In the genomic region with DNA sequence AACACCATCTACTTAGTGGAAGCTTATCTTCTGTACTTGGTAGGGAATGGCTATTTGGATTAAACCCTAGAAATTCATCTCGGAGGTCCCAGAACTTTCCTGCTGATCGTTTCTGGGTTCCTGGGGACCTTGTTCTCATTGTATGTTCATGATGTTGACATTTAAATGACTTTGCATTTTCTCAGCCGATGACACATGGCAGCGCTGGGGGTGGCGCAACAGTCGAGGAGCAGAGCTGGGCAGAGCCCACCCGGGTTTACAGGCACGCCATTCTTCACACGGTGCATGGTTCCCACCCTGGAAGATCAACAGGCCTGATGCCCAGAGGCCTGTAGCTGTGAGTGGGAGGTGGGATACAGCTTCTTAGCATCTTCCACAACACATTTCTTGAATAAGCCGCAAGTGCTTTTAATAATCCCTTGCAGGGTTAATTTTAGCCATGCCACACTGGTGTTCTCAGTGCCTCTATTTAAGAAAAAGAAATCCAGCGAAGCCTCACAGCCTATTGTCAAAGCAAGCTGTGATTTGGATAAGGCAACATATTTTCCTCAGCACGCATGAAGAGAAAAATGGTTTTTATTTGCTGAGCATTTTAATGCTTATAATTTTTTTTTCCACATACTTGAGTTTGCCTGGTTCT, we compare ENCODE assay signal across 9 mouse cellular contexts. TPM values are rescaled to one million over a fixed set of nuclear protein-coding genes. Genes with fewer than 3 reads are reported as not detected.
DNase-seq lines count a peak whose midpoint lies in the region; ATAC-seq and TF ChIP-seq lines count a peak whose summit lies in the region.
"Had no signal": no experiment of that assay in that cellular context is flagged by ENCODE, and none has a peak within 500 bp of the region (broad histone marks: within the 10 kb centered on the region; RNA-seq: fewer than 3 reads in every experiment).

No protein-coding gene starts in this region.

- DNase-seq in kidney, adult 18-20 months, result no peak
- DNase-seq: thymus, adult 2 months had no signal

- peaks cover 54% of the 10 kb centered on the region for H3K4me1 ChIP-seq in forebrain, embryonic 13.5 days
- peaks cover 28% of the 10 kb centered on the region for H3K4me1 ChIP-seq in forebrain, embryonic 16.5 days (replicated peaks; ENCODE audit: control insufficient read depth, insufficient read depth, low read length)
- H3K4me1 ChIP-seq in kidney, embryonic 15.5 days, result peaks cover 50% of the 10 kb centered on the region
- peaks cover 43% of the 10 kb centered on the region for H3K4me1 ChIP-seq in bone marrow macrophage, adult 2 months (ENCODE audit: control insufficient read depth, insufficient read depth, low read length)
- H3K4me1 ChIP-seq in limb, embryonic 12.5 days (replicated peaks), result peaks cover 82% of the 10 kb centered on the region

- no peak overlapping the region for H3K4me3 ChIP-seq in forebrain, embryonic 13.5 days
- no peak overlapping the region for H3K4me3 ChIP-seq in forebrain, embryonic 16.5 days (replicated peaks; ENCODE audit: low read length)
- H3K4me3 ChIP-seq in kidney, embryonic 15.5 days (replicated peaks), result no peak overlapping the region
- no peak overlapping the region for H3K4me3 ChIP-seq in bone marrow macrophage, adult 2 months (ENCODE audit: insufficient read depth, low read length)
- H3K4me3 ChIP-seq in limb, embryonic 12.5 days (replicated peaks), result no peak overlapping the region

- ATAC-seq in forebrain, embryonic 13.5 days, result no peak
- ATAC-seq in forebrain, embryonic 16.5 days, result no peak
- ATAC-seq in kidney, embryonic 15.5 days (replicated peaks; ENCODE audit: low FRiP score), result no peak
- no peak for ATAC-seq in limb, embryonic 12.5 days (ENCODE audit: insufficient number of reproducible peaks, insufficient read depth, low FRiP score, low TSS enrichment, low read depth)
- no peak for ATAC-seq in CD4-positive, CD25-positive, alpha-beta regulatory T cell, adult 4 months
- no peak for ATAC-seq in megakaryocyte-erythroid progenitor cell, adult 5-6 weeks (replicated peaks; ENCODE audit: low FRiP score, low TSS enrichment, poor library complexity, severe bottlenecking)

- peak overlapping the region; percentile 22 for H3K27ac ChIP-seq in forebrain, embryonic 13.5 days
- no peak overlapping the region; the same call in 1 of the 2 replicates for H3K27ac ChIP-seq in forebrain, embryonic 16.5 days (ENCODE audit: low read length)
- peak overlapping the region; percentile 30 for H3K27ac ChIP-seq in kidney, embryonic 15.5 days
- peak overlapping the region; percentile 72 for H3K27ac ChIP-seq in bone marrow macrophage, adult 2 months (ENCODE audit: insufficient read depth, low read depth, low read length)
- peak overlapping the region; percentile 87 for H3K27ac ChIP-seq in limb, embryonic 12.5 days

- no peaks in the 10 kb centered on the region for H3K9me3 ChIP-seq in forebrain, embryonic 13.5 days (replicated peaks)
- no peaks in the 10 kb centered on the region for H3K9me3 ChIP-seq in forebrain, embryonic 16.5 days (ENCODE audit: control insufficient read depth, low read length)
- no peaks in the 10 kb centered on the region for H3K9me3 ChIP-seq in kidney, embryonic 15.5 days (replicated peaks)
- no peaks in the 10 kb centered on the region for H3K9me3 ChIP-seq in limb, embryonic 12.5 days

- H3K36me3 ChIP-seq in forebrain, embryonic 13.5 days (ENCODE audit: poor library complexity, severe bottlenecking), result peaks cover 20% of the 10 kb centered on the region
- H3K36me3 ChIP-seq in forebrain, embryonic 16.5 days (ENCODE audit: control insufficient read depth, insufficient read depth), result no peaks in the 10 kb centered on the region; the same call in 1 of the 2 replicates
- peaks cover 30% of the 10 kb centered on the region for H3K36me3 ChIP-seq in kidney, embryonic 15.5 days
- H3K36me3 ChIP-seq in limb, embryonic 12.5 days, result peaks cover 29% of the 10 kb centered on the region

- H3K27me3 ChIP-seq in forebrain, embryonic 13.5 days, result no peaks in the 10 kb centered on the region
- H3K27me3 ChIP-seq in forebrain, embryonic 16.5 days (replicated peaks; ENCODE audit: control insufficient read depth, insufficient read depth, low read length), result no peaks in the 10 kb centered on the region
- peaks cover 3% of the 10 kb centered on the region; the same call in 1 of the 2 replicates for H3K27me3 ChIP-seq in kidney, embryonic 15.5 days
- no peaks in the 10 kb centered on the region for H3K27me3 ChIP-seq in limb, embryonic 12.5 days

- no peak for TF ChIP-seq POLR2A in bone marrow macrophage, adult 2 months (IDR thresholded peaks at IDR 0.05; ENCODE audit: borderline replicate concordance, low read depth, low read length)

- 73% methylated on average over 12 of the region's 12 CpGs for WGBS in forebrain, embryonic 13.5 days
- 53% methylated on average over 12 of the region's 12 CpGs for WGBS in forebrain, embryonic 16.5 days
- 84% methylated on average over 12 of the region's 12 CpGs for WGBS in kidney, embryonic 15.5 days
- WGBS in limb, embryonic 12.5 days, result 76% methylated on average over 12 of the region's 12 CpGs

- no peak for TF ChIP-seq CTCF in bone marrow macrophage, adult 2 months (IDR thresholded peaks at IDR 0.05; ENCODE audit: low read depth, low read length)

- H3K9ac ChIP-seq in forebrain, embryonic 13.5 days, result no peak overlapping the region
- no peak overlapping the region for H3K9ac ChIP-seq in forebrain, embryonic 16.5 days (replicated peaks; ENCODE audit: low read depth, low read length)
- H3K9ac ChIP-seq in kidney, embryonic 15.5 days, result no peak overlapping the region
- no peak overlapping the region for H3K9ac ChIP-seq in limb, embryonic 12.5 days (replicated peaks)

- H3K4me2 ChIP-seq in forebrain, embryonic 13.5 days, result no peak overlapping the region
- no peak overlapping the region for H3K4me2 ChIP-seq in forebrain, embryonic 16.5 days (ENCODE audit: low read length)
- no peak overlapping the region for H3K4me2 ChIP-seq in kidney, embryonic 15.5 days
- no peak overlapping the region for H3K4me2 ChIP-seq in limb, embryonic 12.5 days

RNA-seq across cellular contexts. Expression of a gene that starts 54.6 kb away (rescaled TPM):
- polyA plus RNA-seq in forebrain, embryonic 13.5 days (2015; fragmentation: Nextera tagmentation; extraction: Ambion mirVana), result 18.6 and 19.9 TPM in 2 replicates
- 14.6 and 19.5 TPM in 2 replicates for polyA plus RNA-seq in forebrain, embryonic 16.5 days (2015; fragmentation: Nextera tagmentation; extraction: Ambion mirVana)
- 33.1 and 33.8 TPM in 2 replicates for polyA plus RNA-seq in kidney, embryonic 15.5 days (2015; fragmentation: Nextera tagmentation; extraction: Ambion mirVana)
- 69.2 and 82.2 TPM in 2 replicates for polyA plus RNA-seq in bone marrow macrophage, adult 2 months (2012; ENCODE audit: insufficient read depth, insufficient read length, missing spikeins)
- polyA plus RNA-seq in limb, embryonic 12.5 days (2016; fragmentation: Nextera tagmentation; extraction: Ambion mirVana), result 35.7 and 41.6 TPM in 2 replicates
- polyA plus RNA-seq in CD4-positive, CD25-positive, alpha-beta regulatory T cell, adult 4 months (2017; shearing (Covaris generic)), result 10 to 100 TPM; 13.9 to 18.8 TPM
- total RNA-seq in megakaryocyte-erythroid progenitor cell, adult 5-6 weeks (2014; fragmentation: Nextera tagmentation), result 36.0 and 55.9 TPM in 2 replicates
- total RNA-seq in megakaryocyte-erythroid progenitor cell, adult 5-6 weeks (2017), result 33.4 TPM in 2 replicates
